Mouse (Mus musculus) thymus, postnatal 0 days (tissue): ENCODE data around the gene Nptx2. TPM values are rescaled to one million over a fixed set of nuclear protein-coding genes. Genes with fewer than 3 reads are reported as not detected.

Source experiments
- DNase-seq: peaks from one replicate; pipeline ENCODE4 v3.0.0-alpha.2; 2015; ENCODE audit warnings: low spot score
- polyA plus RNA-seq: library from polyadenylated mRNA; unstranded; fragments of >200 nt; fragmentation: Nextera tagmentation; extraction: Ambion mirVana; gene quantifications from 2 replicates; pipeline ENCODE4 v1.2.1, GENCODE M21; 2015

Nptx2 gene
- polyA plus RNA-seq, 1 experiment from 2014 or later = 0.81 TPM

- no peak for DNase-seq
Observed at GRCm38 (mm10) chr5:144565739-144566138, 20.0 kb downstream of the Nptx2 start.

GRCm38 (mm10) chr5:144585100-144585499, 39.4 kb downstream of the Nptx2 start:
- DNase-seq = no peak

- no peak for DNase-seq
Observed at GRCm38 (mm10) chr5:144591248-144591880, 45.7 kb downstream of the Nptx2 start.

- no peak for DNase-seq
Observed at GRCm38 (mm10) chr5:144594796-144595195, 49.1 kb downstream of the Nptx2 start.

Other genes with a start within 250 kb of the Nptx2 start
- gene Baiap2l1, start 187.8 kb upstream of the Nptx2 start, polyA plus RNA-seq = 2.3 and 2.7 TPM in 2 replicates
- 0.12 and 0.14 TPM in 2 replicates for gene Tmem130, start 215.9 kb downstream of the Nptx2 start, polyA plus RNA-seq
- 41.6 and 51.7 TPM in 2 replicates for gene Trrap, start 221.8 kb downstream of the Nptx2 start, polyA plus RNA-seq